Mouse (Mus musculus): ENCODE results near the gene Lactb. TPM values are rescaled to one million over a fixed set of nuclear protein-coding genes. Genes with fewer than 3 reads are reported as not detected.

Gene Lactb
- polyA plus RNA-seq, 1 experiment from 2014 or later: 13.3 TPM

DNA sequence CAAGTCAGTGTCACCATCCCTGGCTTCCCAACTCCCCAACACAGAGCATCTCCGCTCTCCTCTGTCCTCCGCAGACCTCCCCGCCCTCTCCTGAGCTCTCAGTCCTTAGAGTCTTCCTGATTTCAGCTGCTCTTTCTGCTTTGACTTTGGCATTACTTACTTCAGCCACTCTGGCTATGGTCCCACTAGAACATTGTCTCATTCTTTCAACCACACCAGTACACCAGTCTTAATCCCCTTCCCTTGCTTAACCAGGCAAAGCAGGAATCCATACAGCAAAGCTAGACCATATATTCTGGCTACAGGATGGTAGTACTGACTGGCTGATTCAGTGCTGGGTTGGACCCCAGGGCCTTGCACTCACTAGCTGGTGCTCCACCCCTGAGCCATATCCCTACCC lies 17.8 kb downstream of the Lactb start:
- H3K27ac ChIP-seq (ENCODE audit: low read depth): no peak overlapping the region

DNA sequence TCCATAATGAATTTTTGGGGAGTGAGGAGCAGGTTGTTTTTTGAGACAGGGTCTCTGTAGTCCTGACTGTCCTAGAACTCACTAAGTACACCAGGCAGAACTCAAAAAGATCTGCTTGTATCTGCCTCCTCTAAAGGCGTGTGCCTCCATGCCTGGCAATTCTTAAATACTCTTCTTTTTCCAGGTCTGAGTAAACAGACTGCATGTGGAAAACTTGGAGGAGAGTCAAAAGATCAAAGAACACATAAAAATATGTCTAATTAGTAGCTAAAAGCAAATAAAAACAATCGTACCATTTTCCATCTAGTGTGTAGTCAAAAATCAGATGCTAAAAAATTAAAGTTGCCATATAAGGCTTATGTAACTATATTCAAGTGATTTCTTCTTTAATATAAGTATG lies 22.4 kb downstream of the Lactb start:
- no peak for ATAC-seq
- no peak overlapping the region for H3K27ac ChIP-seq (ENCODE audit: low read depth)
- H3K4me2 ChIP-seq (ENCODE audit: low read depth, low read length): no peak overlapping the region
- H3K36me3 ChIP-seq (replicated peaks; ENCODE audit: insufficient read depth, low read length): peaks cover 9% of the 10 kb centered on the region
- WGBS (ENCODE audit: insufficient replicate concordance): 60% methylated on average over 2 of the region's 2 CpGs
- H3K9me3 ChIP-seq (ENCODE audit: low read length): no peaks in the 10 kb centered on the region
- H3K9ac ChIP-seq (replicated peaks): no peak overlapping the region
- H3K27me3 ChIP-seq (ENCODE audit: insufficient read depth, low read length): no peaks in the 10 kb centered on the region
- DNase-seq: peak; percentile 3
- TF ChIP-seq EP300 (IDR thresholded peaks at IDR 0.05; ENCODE audit: low read depth): no peak
- no peak for TF ChIP-seq CTCF (IDR thresholded peaks at IDR 0.05; ENCODE audit: low read depth)
- H3K4me3 ChIP-seq (ENCODE audit: low read depth, low read length): no peak overlapping the region
- H3K4me1 ChIP-seq (ENCODE audit: insufficient read depth): no peaks in the 10 kb centered on the region

More for the DNA sequence above, 17.8 kb downstream of the Lactb start:
- Histone ChIP-seq H3K27me3 (ENCODE audit: insufficient read depth, low read length) (no peaks in the 10 kb centered on the region), H3K9ac (replicated peaks) (no peak overlapping the region), H3K9me3 (ENCODE audit: low read length) (no peaks in the 10 kb centered on the region), H3K4me3 (ENCODE audit: low read depth, low read length) (no peak overlapping the region), H3K36me3 (replicated peaks; ENCODE audit: insufficient read depth, low read length) (no peaks in the 10 kb centered on the region; the same call in 1 of the 2 replicates), H3K4me2 (ENCODE audit: low read depth, low read length) (no peak overlapping the region), H3K4me1 (ENCODE audit: insufficient read depth) (no peaks in the 10 kb centered on the region)
- ATAC-seq (no peak), DNase-seq (peak; percentile 5)
- TF ChIP-seq CTCF (IDR thresholded peaks at IDR 0.05; ENCODE audit: low read depth): no peak
- TF ChIP-seq EP300 (IDR thresholded peaks at IDR 0.05; ENCODE audit: low read depth): no peak
- 91% methylated on average over 3 of the region's 3 CpGs for WGBS (ENCODE audit: insufficient replicate concordance)

DNA sequence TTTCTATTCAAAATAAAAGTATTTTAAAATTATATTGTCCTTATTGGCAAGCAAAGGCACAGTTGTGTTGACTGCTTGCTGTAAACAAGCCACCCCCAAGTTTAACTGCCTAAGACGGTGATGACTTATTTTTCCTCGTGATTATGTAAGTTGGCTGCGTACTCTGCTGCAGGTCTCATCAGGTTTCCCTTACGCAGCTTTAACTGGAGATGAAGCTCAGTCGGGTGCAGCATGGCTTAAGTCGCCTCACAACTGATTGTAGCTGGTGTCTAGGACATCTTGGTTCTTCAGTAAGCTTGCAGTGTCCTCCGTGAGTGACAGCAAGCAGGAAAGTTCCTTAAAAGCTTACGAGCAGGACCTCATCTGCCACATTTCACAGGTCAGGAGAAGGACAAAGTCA lies 23.0 kb downstream of the Lactb start:
- WGBS (ENCODE audit: insufficient replicate concordance): 68% methylated on average over 8 of the region's 8 CpGs
- Histone ChIP-seq H3K4me2 (ENCODE audit: low read depth, low read length) (no peak overlapping the region), H3K9me3 (ENCODE audit: low read length) (no peaks in the 10 kb centered on the region), H3K27ac (ENCODE audit: low read depth) (no peak overlapping the region), H3K4me3 (ENCODE audit: low read depth, low read length) (no peak overlapping the region), H3K4me1 (ENCODE audit: insufficient read depth) (no peaks in the 10 kb centered on the region), H3K36me3 (replicated peaks; ENCODE audit: insufficient read depth, low read length) (peaks cover 9% of the 10 kb centered on the region), H3K27me3 (ENCODE audit: insufficient read depth, low read length) (no peaks in the 10 kb centered on the region), H3K9ac (replicated peaks) (no peak overlapping the region)
- ATAC-seq (no peak), DNase-seq (peak; percentile 5)
- TF ChIP-seq EP300 (IDR thresholded peaks at IDR 0.05; ENCODE audit: low read depth) (no peak), CTCF (IDR thresholded peaks at IDR 0.05; ENCODE audit: low read depth) (no peak)

DNA sequence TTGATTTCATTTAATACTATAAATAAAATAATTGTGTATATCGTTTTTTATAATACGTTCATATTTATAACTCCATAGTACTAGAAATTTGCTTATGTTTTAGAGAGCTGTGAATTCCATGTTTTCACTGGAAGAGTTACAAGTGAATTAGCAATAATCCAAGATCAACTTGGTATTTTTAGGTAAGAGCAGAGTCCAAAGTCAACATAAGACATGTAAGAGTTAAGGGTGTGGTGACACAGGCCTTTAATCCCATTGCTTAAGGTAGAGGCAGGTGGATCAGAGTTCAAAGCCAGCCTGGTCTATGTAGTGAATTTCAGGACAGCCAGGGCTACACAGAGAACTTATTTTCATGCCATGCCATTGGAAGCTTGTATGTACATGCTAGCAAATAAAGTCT lies 26.7 kb downstream of the Lactb start:
- ATAC-seq (no peak), DNase-seq (peak; percentile 6)
- Histone ChIP-seq H3K36me3 (replicated peaks; ENCODE audit: insufficient read depth, low read length) (peaks cover 9% of the 10 kb centered on the region), H3K4me3 (ENCODE audit: low read depth, low read length) (no peak overlapping the region), H3K27me3 (ENCODE audit: insufficient read depth, low read length) (no peaks in the 10 kb centered on the region), H3K27ac (ENCODE audit: low read depth) (no peak overlapping the region), H3K9ac (replicated peaks) (no peak overlapping the region), H3K4me2 (ENCODE audit: low read depth, low read length) (no peak overlapping the region), H3K9me3 (ENCODE audit: low read length) (no peaks in the 10 kb centered on the region), H3K4me1 (ENCODE audit: insufficient read depth) (peaks cover 5% of the 10 kb centered on the region; the same call in 1 of the 2 replicates)
- TF ChIP-seq CTCF (IDR thresholded peaks at IDR 0.05; ENCODE audit: low read depth) (no peak), EP300 (IDR thresholded peaks at IDR 0.05; ENCODE audit: low read depth) (no peak)
- 86% methylated on average over 2 of the region's 2 CpGs for WGBS (ENCODE audit: insufficient replicate concordance)

DNA sequence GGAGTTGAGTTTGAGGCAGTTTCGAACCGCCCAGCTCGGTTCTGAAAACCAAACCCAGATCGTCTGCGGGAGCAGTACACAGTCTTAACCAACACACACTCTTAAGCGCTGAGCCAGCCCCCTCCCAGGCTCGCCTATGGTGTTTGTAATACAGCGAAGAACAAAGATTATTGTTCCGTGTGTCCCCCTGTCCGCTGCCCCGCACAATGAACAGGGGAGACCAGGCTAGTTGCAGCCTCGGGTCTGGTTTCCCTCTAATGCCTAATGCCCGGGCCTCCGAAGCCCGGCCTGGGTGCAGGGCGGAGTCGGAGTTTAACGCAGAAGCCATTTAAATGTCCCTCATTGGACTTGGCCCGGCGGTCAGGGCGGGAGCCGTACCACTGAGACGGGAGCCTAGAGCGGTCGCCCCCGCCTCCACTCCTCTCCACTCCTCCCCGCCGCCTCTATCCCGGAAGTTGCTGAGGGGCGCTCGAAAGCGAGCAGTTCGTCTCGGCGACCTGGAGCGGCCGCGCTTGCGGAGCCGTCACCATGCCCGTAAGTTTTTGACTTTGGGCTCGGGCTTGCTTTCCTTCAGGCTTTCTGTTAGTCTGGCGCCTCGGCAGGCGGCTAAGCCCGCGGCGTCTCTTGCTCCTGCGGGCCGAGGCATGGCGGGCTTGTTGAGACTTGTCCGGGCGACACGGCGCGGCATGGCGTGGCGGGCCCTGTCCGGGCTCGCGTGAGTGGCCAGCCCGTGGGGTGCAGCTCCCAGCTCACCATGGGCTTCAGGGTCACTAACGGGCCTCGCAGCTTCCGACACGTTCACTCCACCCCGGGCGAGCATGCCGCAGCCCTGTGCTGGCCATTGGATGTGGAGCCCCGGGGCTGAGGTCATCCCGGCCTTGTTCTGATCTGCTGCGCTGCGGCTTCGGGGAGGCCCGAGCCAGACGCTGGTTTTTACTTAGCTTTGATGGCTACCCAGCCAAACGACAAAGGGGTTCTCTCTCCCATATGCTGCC lies 29.3 kb downstream of the Lactb start, which contains the start of gene Rps27l:
TSS of gene Rps27l (plus strand) at position 440 of the 995 bp plus-strand sequence.
- TF ChIP-seq CTCF (IDR thresholded peaks at IDR 0.05; ENCODE audit: low read depth) (no peak), EP300 (IDR thresholded peaks at IDR 0.05; ENCODE audit: low read depth) (peak; percentile 59)
- ATAC-seq (peak; percentile 99), DNase-seq (peak; percentile 98)
- Histone ChIP-seq H3K27me3 (ENCODE audit: insufficient read depth, low read length) (no peaks in the 10 kb centered on the region), H3K27ac (ENCODE audit: low read depth) (peak within 1 kb of the TSS; percentile 97), H3K9ac (replicated peaks) (peak within 1 kb of the TSS; percentile 97), H3K4me2 (ENCODE audit: low read depth, low read length) (peak within 1 kb of the TSS; percentile 83), H3K4me3 (ENCODE audit: low read depth, low read length) (peak within 1 kb of the TSS; percentile 96), H3K9me3 (ENCODE audit: low read length) (no peaks in the 10 kb centered on the region), H3K4me1 (ENCODE audit: insufficient read depth) (peaks cover 5% of the 10 kb centered on the region; the same call in 1 of the 2 replicates), H3K36me3 (replicated peaks; ENCODE audit: insufficient read depth, low read length) (peaks cover 9% of the 10 kb centered on the region)
- WGBS (ENCODE audit: insufficient replicate concordance): under 1% methylated on average over 77 of the region's 77 CpGs

DNA sequence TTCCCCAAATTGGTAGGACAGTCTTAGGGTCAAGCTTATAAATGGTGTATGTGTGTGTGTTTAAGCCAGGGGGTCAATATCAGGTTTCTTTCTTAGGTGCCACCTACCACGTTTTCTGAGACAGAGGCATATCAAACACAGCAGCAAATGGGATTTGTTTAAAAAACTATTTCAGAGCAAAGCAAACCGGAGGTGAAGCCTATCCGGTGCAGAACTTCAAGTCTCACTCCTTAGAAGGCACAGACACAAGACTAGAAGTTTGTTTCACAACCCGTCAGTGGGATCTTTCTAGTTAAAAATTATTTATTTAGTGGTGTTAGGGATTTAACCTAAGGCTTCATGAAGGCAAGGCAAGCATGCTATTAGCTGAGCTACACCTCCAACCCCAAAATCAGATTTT lies 30.1 kb downstream of the Lactb start:
- WGBS (ENCODE audit: insufficient replicate concordance): 7% methylated on average over 4 of the region's 4 CpGs
- H3K36me3 ChIP-seq (replicated peaks; ENCODE audit: insufficient read depth, low read length): peaks cover 9% of the 10 kb centered on the region
- DNase-seq (no peak), ATAC-seq (no peak)
- H3K4me1 ChIP-seq (ENCODE audit: insufficient read depth): peaks cover 5% of the 10 kb centered on the region; the same call in 1 of the 2 replicates
- H3K9ac ChIP-seq (replicated peaks): peak overlapping the region; percentile 97
- TF ChIP-seq EP300 (IDR thresholded peaks at IDR 0.05; ENCODE audit: low read depth) (no peak), CTCF (IDR thresholded peaks at IDR 0.05; ENCODE audit: low read depth) (no peak)
- H3K9me3 ChIP-seq (ENCODE audit: low read length): no peaks in the 10 kb centered on the region
- H3K4me2 ChIP-seq (ENCODE audit: low read depth, low read length): peak overlapping the region; percentile 83
- no peaks in the 10 kb centered on the region for H3K27me3 ChIP-seq (ENCODE audit: insufficient read depth, low read length)
- peak overlapping the region; percentile 97 for H3K27ac ChIP-seq (ENCODE audit: low read depth)
- H3K4me3 ChIP-seq (ENCODE audit: low read depth, low read length): peak overlapping the region; percentile 96

Measured in liver, postnatal 0 days (tissue).